Mouse (Mus musculus) adrenal gland, postnatal 4 days (tissue): ENCODE results near the gene Gal3st3. TPM values are rescaled to one million over a fixed set of nuclear protein-coding genes. Genes with fewer than 3 reads are reported as not detected.

Experiments
- DNase-seq, 2 experiments: peaks; one replicate each; pipeline ENCODE4 v3.0.0; 2021 to 2022; ENCODE audit warnings: low spot score in 2 of 2, mixed read lengths in 2 of 2
- long read RNA-seq, 2 experiments: library from polyadenylated mRNA; stranded (forward); transcript quantifications; one replicate each; pipeline ENCODE4 v2.0.0; 2021
- total RNA-seq, 2 experiments: library from RNA; stranded (reverse); gene quantifications; 2 replicates each; pipeline ENCODE4 v1.2.3; 2021

Gal3st3 gene
- under 1 TPM; 0.45 to 0.67 TPM for total RNA-seq
- long read RNA-seq, experiment 1 = 0 reads
- long read RNA-seq, experiment 2 = 0 reads

DNA sequence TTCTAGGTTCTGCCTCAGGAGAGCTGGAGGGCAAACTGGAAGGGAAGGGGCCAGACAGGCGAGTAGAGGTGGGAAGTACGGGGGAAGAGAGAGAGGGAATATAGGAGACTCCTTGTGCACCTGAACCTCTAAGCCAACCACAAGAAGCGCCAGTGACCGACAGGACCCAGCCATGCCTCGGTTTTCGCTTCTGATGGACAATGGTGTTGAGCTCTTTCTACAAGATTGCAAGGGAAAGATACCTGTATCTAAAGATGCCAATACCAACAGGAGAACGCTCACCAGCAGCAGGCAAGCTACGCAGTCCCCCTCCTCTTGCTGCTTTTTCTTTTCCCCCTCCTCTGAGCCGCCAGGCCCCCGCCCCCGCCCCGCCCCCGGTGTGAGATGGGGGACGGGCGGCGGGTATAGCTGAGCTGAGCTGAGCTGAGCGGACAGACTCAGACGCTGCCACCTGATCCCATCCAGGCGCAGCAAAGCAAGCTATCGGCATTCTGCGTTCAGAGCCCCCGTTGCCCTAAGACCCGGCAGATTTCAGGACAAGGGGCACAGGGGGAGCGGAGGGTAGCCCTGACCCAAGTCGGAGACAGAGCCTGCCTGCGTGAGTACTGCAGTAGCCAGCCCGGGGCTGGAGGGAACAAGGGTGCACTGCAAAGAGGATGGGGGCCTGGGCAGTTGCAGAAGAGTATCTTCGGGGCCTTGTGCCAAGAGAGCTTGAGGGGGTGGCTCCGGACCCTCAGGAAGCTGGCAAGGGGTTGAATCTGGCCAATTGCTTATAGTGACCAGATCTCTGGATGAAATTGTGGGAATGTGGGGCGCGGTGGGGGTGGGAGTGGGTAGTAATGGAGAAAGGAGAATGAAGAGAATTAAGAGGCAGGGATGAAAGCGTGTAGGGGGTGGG, at the start of gene Gal3st3:
TSS of gene Gal3st3 (plus strand) at position 429 of the 898 bp plus-strand sequence.
- no peak for DNase-seq

GRCm38 (mm10) chr19:5257140-5257539, 41.0 kb upstream of the Gal3st3 start:
- DNase-seq = no peak

- no peak for DNase-seq
Measured at GRCm38 (mm10) chr19:5267015-5267414, 31.1 kb upstream of the Gal3st3 start.

GRCm38 (mm10) chr19:5268017-5268416, 30.1 kb upstream of the Gal3st3 start:
- DNase-seq = no peak

DNA sequence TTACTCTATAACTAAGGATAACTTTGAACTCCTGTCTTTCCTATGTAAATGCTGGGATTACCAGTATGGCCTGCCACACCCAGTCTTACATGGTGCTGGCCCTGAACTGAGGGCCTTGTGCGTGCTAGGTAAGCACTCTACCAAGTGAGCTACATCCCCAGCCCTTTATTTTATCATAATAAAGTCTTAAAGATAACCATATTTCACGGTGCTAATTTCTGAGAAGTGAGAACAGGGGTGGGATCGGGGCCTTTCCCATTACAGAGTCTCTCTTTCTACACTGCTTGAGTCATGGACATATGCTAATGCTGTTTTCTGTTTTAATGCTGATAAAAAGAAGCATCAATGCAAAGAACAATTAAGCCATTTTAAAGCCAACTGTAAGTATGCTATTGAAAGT, 29.3 kb upstream of the Gal3st3 start:
- DNase-seq = no peak

GRCm38 (mm10) chr19:5269392-5269791, 28.7 kb upstream of the Gal3st3 start:
- DNase-seq = no peak

DNA sequence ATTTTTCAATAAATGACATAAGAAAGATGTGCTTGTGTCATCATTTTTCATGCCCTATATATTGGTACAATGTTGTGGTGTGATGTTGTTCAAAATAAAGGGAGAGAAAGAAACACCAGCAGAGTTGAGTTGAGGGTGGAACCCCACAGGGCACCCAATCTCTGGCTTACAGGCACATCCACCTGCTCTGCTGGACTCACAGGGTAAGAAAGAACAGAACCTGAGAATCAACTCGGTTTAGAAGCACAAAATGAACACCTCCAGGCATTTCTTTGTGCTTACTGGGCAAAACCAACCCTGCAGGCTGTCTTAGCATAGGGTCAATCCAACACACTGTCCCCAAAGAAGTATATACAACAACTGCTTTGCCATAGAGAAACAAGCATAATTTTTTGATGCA, 26.7 kb upstream of the Gal3st3 start:
- DNase-seq = no peak

GRCm38 (mm10) chr19:5272326-5272795, 25.8 kb upstream of the Gal3st3 start:
- DNase-seq = peak; percentile 19 to 20

- peak; percentile 77 to 81 for DNase-seq
Measured at GRCm38 (mm10) chr19:5272801-5273733, 25.1 kb upstream of the Gal3st3 start, which contains the start of gene Pacs1. TSS of gene Pacs1 (minus strand) at chr19:5273119.

- no peak for DNase-seq
Measured at GRCm38 (mm10) chr19:5273916-5274315, 24.2 kb upstream of the Gal3st3 start.

- DNase-seq = no peak
Measured at GRCm38 (mm10) chr19:5274641-5275040, 23.5 kb upstream of the Gal3st3 start.

DNA sequence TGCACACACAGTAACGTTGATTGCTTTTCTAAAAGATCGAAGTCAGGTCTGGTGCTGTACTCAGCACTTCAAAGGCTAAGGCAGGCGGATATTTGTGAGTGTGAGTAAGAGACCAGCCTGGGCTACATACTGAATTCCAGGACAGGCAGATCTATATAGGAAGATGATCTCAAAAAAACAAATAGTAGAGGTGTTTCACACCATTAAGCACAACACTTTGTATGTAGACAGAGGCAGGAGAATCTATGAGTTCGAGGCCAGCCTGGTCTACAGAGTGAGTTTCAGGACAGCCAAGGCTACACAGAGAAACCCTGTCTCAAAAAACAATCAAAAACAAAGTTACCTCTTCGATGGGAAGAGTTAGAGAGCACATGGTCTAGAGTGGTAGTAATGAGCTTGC, 22.4 kb upstream of the Gal3st3 start:
- no peak for DNase-seq

GRCm38 (mm10) chr19:5276531-5276930, 21.6 kb upstream of the Gal3st3 start:
- DNase-seq = no peak

- no peak for DNase-seq
Measured at GRCm38 (mm10) chr19:5277140-5277539, 21.0 kb upstream of the Gal3st3 start.

DNA sequence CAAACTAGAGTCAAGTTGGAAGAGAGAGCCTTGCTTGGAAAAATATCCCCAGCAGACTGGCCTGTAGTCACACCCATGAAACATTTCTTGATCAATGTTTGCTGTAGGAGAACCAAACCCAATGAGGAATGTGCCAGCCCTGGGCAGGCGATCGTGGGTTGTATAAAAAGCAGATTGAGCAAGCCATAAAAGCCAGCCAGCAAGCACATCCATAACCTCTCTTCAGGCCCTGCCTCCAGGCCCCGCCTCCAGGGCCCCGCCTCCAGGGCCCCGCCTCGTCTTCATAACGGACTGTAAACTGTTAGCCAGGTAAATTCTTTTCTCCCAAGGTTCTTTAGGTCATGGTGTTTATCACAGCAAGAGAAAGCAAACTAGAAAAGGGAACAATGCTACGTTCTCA, 19.8 kb upstream of the Gal3st3 start:
- DNase-seq = no peak

- peak; percentile 86 to 96 for DNase-seq
Measured at GRCm38 (mm10) chr19:5294972-5295735, 3.0 kb upstream of the Gal3st3 start, which contains the start of gene Sf3b2. TSS of gene Sf3b2 (minus strand) at chr19:5295455.

GRCm38 (mm10) chr19:5295736-5296075, 2.4 kb upstream of the Gal3st3 start:
- DNase-seq = no peak

- no peak for DNase-seq
Measured at GRCm38 (mm10) chr19:5296630-5297029, 1.5 kb upstream of the Gal3st3 start.

DNA sequence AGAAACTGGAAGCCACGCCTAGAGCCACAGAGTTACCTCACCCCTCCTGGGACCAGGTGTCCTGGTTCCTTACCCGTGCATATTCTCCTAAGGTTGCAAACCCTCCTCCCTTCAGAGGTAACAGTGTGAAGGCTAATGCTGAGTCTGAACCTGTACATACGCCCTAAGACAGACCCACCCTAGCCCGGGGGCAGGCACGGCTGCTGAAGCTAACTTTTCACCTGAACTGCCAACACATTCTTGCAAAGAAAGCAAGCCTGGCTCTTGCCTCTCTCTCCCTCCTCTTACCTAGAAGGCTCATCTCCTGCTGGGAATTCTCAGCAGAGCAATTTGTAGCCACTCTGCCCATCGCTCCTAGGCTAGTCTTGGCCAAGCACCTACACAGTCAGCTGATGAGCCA, 2.5 kb downstream of the Gal3st3 start:
- DNase-seq = no peak

- no peak for DNase-seq
Measured at GRCm38 (mm10) chr19:5302455-5302854, 4.3 kb downstream of the Gal3st3 start.

- DNase-seq = no peak
Measured at GRCm38 (mm10) chr19:5306279-5306678, 8.1 kb downstream of the Gal3st3 start.
